Mouse (Mus musculus) heart, postnatal 14 days (tissue): ENCODE measurements at regions not wholly inside any gene's neighbourhood (a gene's known extent, or its start where the extent isn't known, plus 50 kb on each side); places are given as distances from the start of the nearest gene placed in this dataset.

Experiments
- DNase-seq, 2 experiments: peaks; one replicate each; pipeline ENCODE4 v3.0.0; 2021 to 2022
- intact Hi-C: fragments of 180-260 bp; cut with DNase I; formaldehyde crosslinking; loops from one replicate; pipeline ENCODE4 v1.15.1; 2025

DNA sequence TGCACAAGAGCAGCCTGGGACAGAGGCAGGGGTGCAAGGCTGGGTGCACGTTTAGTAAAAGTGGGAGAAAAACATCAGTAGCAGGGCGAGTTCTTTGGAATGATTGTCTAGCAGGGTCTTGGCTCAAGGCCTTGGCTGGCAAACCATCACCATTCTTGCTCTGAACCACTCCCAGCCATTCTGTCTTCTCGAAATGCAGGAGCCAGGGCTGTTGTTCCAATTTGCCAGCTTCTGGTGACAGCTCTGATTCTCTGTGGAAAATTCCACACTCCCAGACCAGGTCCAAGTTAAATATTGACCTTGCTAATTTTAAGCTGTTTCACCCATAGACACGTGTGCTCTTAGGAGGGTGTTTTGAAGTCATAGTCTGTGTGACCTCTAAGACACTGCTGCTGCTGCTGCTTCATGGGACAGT is 441.2 kb downstream of the Fgf9 start:
- DNase-seq, result peak in 1 of 2 experiments; percentile 15
- intact Hi-C loops, result no loop called here

DNA sequence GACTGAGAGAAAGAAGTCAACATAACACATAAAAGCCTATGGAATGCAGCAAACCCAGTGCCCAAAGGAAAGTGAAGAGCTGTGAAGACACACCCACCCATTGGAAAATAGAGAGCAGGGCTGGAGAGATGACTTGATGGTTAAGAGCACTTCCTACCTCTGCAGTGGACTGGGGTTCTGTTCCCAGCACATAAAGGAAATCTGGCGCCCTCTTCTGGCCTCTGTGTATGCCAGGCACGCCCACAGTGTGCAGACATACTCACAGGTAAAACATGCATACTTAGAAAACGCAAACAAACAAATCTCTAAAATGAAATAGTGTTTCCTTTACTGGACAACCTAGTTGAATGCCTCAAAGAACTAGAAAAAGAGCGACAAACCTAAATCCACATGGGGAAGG is 440.4 kb downstream of the Fgf9 start:
- intact Hi-C loops, result no loop called here
- DNase-seq, result no peak

DNA sequence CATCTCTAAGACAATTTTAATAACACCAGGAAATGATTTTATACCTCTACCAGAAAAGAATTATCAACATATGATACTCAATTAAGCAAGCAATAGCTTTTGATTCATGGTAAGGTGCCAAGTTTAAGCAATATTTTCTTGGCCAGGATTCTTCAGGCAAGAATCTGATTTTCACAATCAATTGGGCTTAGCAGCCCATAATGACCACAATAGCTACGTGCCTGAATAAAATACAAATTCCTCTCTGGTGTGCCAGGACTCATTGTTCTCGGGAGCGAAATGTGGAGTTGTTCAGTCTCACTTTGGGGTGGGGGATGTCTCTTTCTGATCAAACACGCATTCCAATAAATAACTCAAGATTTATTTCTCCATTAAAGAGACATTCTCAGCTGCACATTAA is 438.8 kb downstream of the Fgf9 start:
- intact Hi-C loops, result no loop called here
- no peak for DNase-seq

DNA sequence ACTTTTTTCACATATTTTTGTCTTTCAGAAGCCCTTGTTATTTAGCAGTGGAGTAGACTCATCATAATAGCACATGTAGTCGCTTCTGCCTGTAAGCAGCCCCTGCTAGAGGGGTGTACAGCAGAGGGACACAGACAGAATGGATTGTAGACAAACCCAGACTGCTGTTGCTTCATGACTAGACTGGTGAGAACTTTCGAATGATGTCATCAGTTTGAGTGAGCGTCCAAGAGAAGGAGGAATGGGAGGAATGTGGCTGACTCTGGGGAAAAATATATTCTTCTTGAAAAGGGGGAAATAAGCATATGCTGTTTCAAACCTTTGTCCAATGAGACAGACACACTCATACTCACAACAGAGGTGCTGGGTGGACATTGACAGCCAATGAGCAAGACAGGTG is 436.1 kb downstream of the Fgf9 start:
- intact Hi-C loops, result no loop called here
- no peak for DNase-seq

DNA sequence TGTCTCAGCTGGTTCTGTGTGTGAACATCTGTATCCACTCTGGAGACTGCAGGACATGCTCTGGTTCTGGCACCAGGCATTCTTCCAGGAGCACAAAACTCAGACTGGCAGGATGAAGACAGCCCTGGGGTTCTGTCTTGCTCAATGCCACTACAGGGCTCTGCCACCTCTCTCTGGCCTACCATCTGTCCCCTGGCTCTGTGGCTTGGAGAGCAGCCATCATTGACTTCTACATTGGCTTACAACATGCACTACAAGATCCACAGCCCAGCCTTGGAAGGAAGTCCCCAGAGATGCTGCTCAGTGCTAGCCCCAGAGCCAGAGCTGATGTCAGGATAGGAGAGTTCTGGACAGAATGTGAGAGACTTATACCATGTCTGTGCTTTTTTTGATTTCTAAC is 435.5 kb downstream of the Fgf9 start:
- peak in 1 of 2 experiments; percentile 18 for DNase-seq
- intact Hi-C loops, result no loop called here

DNA sequence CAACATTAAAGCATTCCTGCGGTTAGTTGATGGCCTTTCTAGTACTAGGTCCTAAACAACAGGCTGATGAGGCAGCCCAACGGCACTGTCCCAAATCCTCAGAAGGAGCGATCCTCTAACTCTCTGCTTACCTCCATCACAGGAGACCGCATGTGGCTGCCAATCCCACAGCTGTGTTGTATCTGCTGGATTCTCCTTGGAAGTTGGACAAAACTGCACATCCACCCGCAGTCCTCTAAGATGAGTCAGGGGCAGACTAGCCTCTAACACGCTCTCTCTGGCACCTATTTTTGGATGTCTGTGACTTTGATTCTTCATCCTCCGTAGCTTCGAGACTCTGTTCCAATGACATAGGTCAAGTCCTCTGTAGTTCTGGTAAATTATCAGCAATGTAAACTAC is 432.5 kb downstream of the Fgf9 start:
- intact Hi-C loops, result no loop called here
- peak in 1 of 2 experiments; percentile 23 for DNase-seq

DNA sequence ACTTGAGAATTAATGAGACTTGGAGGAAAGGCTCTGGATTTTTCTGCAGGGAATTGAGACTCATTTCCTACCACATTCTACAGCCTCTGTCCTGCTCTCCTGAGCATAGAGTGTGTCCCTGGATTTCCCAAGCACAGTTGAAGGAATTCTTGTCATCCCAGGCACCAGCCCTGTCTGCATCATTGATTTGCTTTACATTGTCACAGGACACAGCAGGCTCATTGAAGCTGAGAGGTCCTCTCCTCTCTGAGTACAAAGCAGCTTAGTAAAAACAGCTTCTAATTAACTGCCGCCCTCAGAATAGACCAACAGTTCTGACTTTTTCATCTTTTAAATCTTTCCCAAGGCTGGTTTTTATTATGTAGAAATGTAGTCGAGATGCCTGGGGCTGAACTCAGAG is 429.7 kb downstream of the Fgf9 start:
- intact Hi-C loops, result no loop called here

DNA sequence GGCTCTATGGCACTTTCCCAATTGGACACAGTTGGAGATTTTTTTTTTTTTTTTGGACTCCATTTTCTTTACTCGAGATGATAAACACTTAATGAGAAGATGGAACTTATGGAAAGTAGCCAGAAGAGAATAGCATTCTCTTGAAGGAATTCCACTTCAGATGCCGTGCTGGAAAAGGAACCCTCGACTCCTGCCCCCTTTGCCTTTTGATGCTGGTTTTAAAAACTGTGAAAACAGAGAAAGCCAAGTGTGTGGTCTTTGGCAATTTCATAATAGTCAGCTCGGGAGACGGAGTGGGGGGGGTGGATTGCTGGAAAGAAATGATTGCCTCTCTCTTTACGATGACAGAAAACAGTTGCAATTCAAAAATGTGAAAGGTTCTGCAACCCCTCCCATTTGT is 429.2 kb downstream of the Fgf9 start:
- intact Hi-C loops, result no loop called here
- no peak for DNase-seq

More for the DNA sequence above, 429.7 kb downstream of the Fgf9 start:
- DNase-seq, result no peak

DNA sequence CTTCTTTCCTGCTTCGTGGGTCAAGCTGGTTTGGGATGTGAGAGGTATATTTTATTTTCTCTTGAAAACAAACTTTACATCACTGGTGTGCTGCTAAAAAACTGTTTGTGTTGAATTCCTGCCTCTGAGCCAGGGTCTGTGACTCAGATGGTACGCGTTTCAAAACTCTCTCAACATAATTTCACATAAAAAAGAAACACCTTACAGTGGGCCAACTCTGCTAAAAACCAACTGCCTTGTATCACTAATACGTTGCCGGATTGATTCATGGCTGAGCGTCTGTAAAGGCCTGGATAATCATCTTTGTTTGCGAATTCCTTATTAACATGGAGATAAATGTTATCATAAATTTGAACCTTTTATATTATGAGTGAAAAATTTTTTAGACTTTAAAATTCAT is 428.7 kb downstream of the Fgf9 start:
- intact Hi-C loops, result no loop called here
- no peak for DNase-seq

DNA sequence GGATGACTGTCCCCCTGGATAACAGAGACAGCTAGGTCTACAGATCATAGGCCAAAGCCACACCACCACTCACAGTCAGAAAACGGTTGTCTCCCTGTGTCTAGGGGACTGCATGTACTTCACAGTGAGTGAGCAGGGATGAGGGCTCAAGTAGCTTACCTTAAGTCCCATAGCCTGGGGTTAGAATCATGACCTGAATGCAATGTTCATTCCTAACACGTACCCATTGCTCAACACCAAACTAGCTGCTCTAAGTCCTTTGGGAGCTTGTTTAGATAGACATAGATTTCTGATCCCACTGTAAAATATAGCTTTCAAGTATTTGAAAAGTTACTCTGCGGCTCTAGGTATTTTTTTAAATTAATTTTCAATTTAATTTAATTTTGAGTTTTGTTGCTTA is 426.6 kb downstream of the Fgf9 start:
- intact Hi-C loops, result no loop called here
- DNase-seq, result no peak

DNA sequence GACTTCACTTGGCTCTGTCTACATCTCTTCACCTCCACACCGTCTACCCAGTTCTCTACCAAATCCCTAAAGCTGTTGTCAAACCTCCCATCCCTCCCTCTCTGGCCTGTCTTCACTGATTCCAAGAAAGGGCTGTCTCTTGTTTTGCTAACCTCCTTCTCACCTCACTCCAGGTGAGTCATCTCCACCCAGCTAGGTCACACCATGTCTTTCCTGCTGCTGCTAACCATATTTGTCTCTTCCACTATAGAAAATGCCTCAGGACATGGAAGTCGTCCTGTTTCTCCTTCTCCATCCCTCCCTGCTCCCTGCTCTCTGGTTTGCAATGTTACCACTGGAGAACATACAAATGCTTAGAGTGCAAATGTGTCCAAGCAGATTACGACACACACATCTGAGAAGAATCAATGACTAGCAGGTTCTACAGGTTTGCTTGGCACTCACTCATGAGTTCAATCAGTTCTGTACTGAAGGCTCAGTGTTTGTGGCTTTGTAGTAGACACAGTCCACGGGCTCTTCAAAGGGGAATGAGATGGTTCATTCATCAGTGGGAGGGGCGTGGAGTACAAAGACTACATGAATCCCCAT is 424.1 kb downstream of the Fgf9 start:
- DNase-seq, result no peak
- intact Hi-C loops, result no loop called here

DNA sequence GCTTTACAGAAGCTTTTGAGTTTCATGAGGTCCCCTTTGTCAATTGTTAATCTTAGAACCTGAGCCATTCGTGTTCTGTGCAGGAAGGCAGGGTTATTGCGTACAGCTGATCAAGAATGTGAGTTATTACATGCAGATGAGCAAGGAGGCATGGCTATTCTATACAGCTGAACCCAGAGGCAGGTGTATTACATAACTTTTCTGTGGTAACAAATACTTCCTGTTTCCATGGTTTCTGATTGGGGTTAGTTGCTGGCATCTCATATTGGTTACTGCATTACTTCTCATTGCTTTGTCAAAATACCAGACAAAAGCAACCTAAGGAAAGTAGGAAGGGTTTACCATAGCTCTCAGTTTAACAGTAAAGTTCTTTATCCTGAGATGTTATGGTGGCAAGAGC is 421.8 kb downstream of the Fgf9 start:
- intact Hi-C loops, result no loop called here
- no peak for DNase-seq

DNA sequence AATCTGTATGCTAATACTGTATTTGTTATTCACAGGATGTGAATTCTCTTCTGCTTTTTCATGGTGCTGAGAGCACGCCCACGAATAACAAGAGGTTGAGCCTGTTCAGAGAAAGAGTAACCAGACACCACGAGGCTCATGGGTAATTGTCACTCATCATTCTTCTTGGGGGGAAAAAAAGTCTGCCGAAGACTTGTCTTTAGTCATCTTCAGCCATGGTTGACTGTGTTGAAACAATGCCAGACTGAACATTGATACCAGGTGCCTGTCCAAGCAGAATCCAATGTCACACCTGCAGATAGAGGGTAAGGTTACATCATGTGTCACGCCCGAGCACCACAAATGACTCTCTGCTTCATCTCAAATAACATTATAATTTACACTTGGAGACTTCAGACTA is 418.5 kb downstream of the Fgf9 start:
- DNase-seq, result no peak
- intact Hi-C loops, result no loop called here

DNA sequence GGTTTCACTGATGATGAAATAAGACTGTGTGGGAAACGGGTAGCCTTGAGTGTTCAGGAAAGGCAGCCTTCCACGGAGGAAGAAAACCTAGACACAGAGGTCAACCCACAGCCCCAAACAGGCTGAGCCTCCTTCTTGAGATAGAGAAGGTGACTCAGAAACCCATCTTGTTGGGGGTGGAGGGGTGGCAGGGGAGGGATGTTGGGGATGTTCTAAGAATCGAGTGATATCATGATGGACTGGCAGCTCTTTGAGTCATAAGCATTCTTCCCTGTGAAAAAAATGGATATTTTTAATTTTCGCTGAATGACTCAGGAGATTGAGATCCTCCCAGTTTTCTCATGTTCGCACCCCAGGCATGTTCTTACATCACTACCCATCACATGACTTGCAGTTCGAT is 417.5 kb downstream of the Fgf9 start:
- DNase-seq, result no peak
- intact Hi-C loops, result no loop called here

DNA sequence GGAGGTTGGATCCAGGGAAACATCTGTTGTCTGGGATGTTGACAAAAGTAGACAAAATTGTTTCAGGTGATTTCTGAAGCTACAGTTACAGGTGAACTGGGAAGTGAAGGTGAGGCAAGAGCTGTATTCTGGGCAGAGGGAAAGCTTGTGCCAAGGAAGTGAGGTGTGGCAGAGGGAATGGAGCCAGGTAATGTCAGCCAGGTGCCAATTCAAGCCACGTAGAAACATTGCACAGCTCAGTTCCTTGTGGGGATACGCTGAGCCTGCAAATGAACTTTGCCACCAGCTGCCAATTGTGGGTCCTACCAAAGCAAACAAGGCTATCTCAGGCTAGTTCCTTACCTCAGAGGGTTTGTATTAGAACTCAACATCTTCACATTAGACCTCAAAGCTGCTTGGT is 410.1 kb downstream of the Fgf9 start:
- no peak for DNase-seq
- intact Hi-C loops, result no loop called here

DNA sequence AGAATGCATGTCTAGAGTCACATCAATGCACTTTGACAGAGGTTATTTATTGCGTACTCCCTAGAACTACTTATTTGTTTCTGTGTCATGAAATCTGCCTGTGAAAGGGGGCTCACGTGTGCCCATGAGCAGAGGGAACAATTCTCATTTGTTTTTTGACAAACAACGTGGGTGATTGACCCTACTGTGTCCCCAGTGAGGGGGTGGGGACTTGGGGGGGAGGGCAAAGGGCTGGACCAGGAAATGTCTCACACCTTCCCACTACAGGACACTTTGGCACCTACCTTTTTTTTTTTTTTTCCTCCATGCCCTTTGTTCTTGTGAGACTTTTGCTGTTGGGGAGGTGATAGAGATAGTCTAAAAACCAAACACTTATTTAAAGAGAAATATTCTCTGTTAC is 400.3 kb downstream of the Fgf9 start:
- no peak for DNase-seq
- intact Hi-C loops, result no loop called here

DNA sequence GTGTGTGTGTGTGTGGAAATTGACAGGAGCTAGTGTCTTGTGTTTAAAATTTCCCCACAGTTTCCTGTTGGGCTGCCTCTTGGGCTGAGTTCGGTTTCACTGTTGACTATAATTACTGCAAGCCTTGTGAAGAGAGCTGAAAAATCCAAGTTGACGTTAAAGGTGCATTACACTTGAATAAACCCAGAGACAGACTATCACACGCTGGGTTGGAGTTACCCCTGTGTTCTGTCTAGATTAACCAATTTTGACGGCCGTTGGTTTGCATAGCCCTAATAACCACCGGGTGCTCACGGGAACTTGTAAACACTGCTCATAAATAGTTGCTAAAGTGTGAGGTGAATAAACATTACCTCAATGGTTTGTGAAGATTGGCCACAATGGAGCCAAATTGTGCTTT is 398.1 kb downstream of the Fgf9 start:
- no peak for DNase-seq
- intact Hi-C loops, result no loop called here

DNA sequence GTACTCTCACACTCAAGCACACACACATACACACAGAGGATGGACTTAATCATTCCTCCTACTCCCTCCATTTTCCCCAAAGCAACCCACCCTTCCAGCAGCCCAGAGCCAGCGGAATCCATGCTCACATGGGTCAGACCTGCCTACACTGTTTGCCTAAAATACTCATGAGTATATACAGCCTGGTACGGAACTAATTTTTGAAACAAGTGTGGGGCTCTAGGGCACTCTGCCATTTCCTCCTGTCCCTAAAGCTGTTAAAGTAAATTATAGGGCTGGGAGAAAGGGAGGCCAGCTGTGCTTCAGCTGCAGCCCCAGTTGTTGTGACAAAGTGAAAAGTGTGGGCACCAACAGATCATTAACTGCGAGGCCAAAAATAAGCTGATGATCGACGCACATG is 397.5 kb downstream of the Fgf9 start:
- intact Hi-C loops, result no loop called here
- DNase-seq, result no peak

DNA sequence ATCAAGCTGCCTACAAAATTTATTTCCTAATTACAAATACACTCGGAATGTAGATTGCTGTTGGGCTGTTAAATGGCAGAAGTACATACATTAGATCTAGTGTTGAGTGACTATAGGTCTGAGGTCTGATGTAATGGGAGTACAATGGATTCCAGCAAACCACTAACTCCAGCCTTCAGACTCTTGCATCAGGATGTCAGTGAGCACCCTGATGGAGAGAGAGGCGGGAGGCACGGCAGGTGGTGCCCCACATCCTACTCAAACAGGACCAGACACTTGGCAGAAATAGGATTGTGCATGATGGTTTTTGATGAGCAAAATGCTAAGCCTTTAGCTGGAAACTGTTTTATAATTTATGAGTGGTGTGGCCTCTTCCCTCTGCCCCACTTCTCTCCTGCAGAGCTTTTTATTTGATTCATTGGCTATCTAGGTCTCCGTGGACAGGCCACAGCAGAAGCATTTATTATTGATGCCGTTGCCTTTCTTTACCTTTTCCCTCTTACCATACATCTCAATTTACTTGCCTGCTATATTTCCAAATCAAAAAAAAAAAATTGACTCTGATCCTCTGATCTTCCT is 376.5 kb downstream of the Fgf9 start:
- no peak for DNase-seq
- intact Hi-C loops, result no loop called here

DNA sequence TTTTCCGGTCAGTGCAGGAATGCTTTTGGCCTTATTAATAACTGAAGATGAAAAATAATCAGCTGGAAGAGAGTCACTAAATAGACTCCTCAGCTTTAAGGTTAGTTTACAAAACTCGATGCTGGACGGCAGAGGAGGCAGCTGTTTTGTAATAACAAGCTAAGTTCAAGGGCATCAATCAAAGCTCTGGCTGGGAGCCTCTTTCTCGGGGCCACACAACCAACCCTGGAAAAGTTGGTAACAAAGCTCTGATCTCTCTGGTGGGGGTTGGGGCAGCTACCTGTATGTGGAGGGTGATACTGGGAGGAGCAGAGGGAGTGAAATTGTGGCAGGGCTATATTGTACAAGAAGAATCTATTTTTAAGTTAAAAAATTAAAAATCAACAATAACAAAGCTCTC is 374.1 kb downstream of the Fgf9 start:
- DNase-seq, result no peak
- intact Hi-C loops, result no loop called here

DNA sequence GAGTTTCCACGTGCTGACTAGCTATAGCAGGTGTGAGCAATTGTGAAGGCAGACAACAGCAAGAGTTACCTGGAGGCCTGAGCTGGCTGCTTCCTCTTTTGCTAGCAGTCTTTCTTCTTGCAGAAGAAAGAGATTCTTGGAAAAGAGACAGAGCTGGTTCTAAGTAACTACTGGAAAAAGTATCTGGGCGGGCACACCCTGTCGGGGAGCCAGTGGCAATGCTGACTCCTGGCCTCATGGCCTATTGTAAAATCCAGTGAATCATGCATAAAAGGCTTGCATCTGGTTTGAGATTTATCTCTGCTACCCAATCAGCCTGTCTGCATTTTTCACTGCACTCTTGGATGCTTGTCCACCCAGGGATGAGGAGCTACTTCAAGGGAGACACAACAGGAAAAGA is 372.2 kb downstream of the Fgf9 start:
- DNase-seq, result no peak
- intact Hi-C loops, result no loop called here

DNA sequence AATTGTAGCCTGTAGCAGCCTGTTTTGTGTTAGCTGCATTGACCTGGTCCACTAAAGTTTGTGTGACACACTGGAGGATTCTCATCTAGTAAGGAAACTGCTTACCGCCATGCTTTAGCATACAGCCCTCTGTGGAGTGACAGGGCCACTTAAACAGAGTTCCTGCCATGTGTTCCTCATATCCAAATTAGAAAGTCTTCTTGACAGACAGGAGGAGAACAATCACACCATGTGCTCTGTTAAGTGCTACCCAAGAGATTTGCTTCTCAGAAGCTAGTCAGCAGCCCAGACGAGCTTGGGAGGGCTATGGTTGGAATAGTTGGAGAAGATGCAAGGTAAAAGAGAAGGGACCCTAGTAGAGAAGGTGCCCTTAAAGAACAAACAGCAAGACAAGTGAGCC is 369.6 kb downstream of the Fgf9 start:
- intact Hi-C loops, result no loop called here

DNA sequence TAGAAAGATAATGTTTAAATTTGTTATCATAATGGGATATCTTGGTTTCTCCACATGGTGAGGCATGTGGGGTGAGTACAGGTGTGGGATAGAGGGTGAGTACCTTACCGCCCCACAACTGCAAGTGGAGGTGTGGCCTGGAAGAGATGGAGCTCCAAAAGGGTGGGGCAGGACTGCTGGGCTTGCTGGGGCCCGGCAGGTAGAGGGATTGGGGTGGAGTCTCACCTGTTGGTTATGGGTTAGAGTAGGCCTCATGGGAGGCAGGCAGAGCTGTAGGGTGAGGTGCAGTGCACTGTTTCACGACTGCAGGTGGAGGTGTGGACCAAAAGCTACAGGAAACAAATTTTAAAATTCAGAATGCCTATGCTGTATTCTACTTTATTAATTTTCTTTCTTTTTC is 365.7 kb downstream of the Fgf9 start:
- intact Hi-C loops, result no loop called here
- DNase-seq, result no peak

More for the DNA sequence above, 369.6 kb downstream of the Fgf9 start:
- no peak for DNase-seq
